Mouse (Mus musculus): ENCODE measurements around the gene Fancc.
"Not testable (repeated sequence)": the region's sequence is repeated elsewhere in the genome, so short reads cannot be mapped to it uniquely, and the experiment has no call there.

Gene Fancc

GRCm38 (mm10) chr13:63353312-63353711, 143.8 kb downstream of the Fancc start:
- DNase-seq (ENCODE audit: low read depth, low spot score): not testable (repeated sequence)

DNA sequence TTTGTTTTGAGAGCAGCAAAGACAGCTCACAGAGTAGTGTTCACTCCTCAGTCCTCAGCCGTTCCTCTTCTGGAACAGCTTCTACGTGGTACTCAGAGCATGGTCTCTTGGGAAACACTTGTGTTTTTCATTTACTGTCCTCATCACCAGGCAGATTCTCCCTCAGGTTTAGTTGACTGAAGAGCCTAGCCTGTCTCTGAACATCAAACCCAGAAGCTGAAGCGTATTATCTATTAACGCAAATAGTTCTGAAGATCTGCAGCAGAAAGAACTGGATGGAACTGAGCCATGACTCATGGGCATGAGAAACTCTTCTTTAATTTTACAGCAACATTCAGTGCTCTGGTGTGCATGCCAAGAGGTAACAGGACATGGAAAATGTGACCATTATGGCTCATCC, 147.0 kb downstream of the Fancc start:
- DNase-seq (ENCODE audit: low read depth, low spot score): no peak

GRCm38 (mm10) chr13:63347639-63348038, 149.4 kb downstream of the Fancc start:
- no peak for DNase-seq (ENCODE audit: low read depth, low spot score)

- no peak for DNase-seq (ENCODE audit: low read depth, low spot score)
These were observed 151.4 kb downstream of the Fancc start for GRCm38 (mm10) chr13:63345476-63346225.

GRCm38 (mm10) chr13:63344481-63344880, 152.6 kb downstream of the Fancc start:
- no peak for DNase-seq (ENCODE audit: low read depth, low spot score)

- no peak for DNase-seq (ENCODE audit: low read depth, low spot score)
These were observed 154.3 kb downstream of the Fancc start for GRCm38 (mm10) chr13:63342781-63343180.

GRCm38 (mm10) chr13:63339946-63340345, 157.1 kb downstream of the Fancc start:
- no peak for DNase-seq (ENCODE audit: low read depth, low spot score)

DNA sequence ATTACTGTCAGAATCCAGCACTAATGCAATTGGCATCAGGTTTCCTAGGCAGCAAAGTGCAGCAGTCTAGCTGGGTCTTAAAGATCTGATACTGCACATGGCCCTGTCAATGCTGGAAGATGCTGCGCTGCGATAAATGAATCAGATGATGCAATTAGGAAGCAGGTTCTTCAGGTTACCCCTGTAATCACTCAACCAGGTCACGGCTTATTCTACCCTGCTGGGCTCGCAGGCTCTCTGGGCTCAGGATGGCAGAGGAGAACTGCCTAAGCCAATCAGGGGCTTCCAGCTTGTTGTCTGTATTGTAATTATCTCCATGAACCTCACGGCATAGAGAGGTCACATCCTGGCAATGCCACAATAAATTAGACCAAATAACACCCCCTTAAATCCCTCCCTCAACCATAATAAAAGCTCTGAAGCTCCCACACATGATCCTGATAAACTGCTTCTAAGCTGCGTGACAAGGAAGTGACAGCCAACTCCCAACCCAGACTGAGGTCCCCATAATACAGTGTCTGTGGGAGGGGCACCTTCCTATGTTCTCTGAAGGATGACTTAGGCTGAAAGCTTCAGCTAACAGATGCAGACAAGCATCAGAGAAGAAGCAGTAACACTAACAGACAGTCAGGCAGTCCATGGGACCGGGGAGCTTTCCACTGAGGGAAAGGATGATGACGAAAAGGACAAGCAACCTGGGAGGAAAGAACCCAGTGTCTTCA, 159.7 kb downstream of the Fancc start:
- no peak for DNase-seq (ENCODE audit: low read depth, low spot score)

DNA sequence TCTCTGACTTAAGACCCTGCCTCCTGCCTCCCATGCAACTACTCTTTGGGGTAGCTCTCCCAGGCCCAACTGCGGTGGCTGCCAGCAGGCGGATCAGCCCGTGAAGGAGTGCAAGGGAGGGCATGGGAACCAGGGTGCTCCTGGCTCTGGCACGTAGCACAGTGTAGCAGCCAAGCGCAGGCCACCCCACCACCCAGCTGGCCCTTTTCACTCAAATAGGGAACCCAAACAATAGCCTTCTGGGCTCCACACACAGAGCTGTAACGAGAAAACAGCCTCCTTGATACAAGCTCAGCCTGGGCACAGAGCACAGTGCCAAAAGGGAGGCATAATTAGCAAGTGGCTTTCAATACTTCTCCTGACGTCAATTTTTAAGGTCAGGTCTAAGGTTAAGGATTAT, 160.7 kb downstream of the Fancc start:
- DNase-seq (ENCODE audit: low read depth, low spot score): no peak

DNA sequence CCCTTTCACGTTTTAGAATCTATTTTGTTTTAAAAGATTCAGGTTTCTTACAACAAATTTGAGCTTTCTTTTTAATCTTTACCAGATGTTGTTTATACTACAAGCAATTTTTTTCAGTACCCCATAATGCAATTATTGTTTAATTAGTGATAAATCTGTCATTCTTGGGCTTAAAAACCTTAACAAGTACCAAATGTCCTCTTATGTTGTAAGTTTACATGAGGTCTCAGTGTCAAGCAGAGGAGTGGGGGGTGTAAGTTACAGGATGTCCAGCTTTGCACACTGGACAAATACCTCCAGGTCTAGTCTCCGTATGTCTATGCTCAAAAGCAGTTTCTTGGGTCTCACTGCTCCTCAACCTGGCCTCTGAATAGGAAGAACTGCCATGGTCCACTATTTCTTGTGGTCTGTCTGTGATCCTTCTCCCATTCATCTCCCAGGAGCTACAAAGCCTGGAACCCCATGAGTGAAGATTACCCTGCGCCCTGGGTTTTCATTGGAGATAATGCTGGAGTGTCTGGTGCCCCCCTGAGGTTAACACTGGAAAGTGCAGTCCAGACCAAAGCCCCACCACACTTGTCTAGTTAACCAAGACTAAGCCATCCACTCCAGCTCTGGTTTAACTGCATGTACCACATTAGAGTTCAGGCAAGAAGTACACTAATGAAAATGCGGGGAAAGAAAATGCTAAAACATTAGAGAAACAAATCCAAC, 161.5 kb downstream of the Fancc start:
- DNase-seq (ENCODE audit: low read depth, low spot score): no peak

GRCm38 (mm10) chr13:63332576-63333300, 164.3 kb downstream of the Fancc start:
- no peak for DNase-seq (ENCODE audit: low read depth, low spot score)

GRCm38 (mm10) chr13:63331379-63331778, 165.7 kb downstream of the Fancc start:
- no peak for DNase-seq (ENCODE audit: low read depth, low spot score)

GRCm38 (mm10) chr13:63330236-63330860, 166.7 kb downstream of the Fancc start:
- DNase-seq (ENCODE audit: low read depth, low spot score): no peak

DNA sequence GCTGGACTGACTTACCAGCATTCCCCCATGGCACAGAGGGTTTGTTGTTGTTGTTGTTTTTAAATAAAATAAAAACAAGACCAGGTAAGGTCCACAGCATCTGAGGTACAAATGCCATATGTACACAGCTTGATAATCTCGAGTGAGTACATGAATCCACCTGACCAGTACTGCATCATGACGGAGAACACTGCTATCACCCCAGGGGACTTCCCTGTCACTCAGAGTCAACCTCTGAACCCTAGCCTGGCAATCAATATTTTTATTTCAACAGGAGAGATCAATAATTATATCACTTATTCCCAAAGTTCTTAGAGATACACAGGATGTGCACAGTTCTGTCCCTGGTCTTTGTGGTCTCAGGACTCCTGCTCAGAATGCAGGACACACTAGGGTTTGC, 171.1 kb downstream of the Fancc start:
- DNase-seq (ENCODE audit: low read depth, low spot score): no peak

- no peak for DNase-seq (ENCODE audit: low read depth, low spot score)
These were observed 171.9 kb downstream of the Fancc start for GRCm38 (mm10) chr13:63324978-63325848.

- no peak for DNase-seq (ENCODE audit: low read depth, low spot score)
These were observed 172.8 kb downstream of the Fancc start for GRCm38 (mm10) chr13:63324311-63324710.

DNA sequence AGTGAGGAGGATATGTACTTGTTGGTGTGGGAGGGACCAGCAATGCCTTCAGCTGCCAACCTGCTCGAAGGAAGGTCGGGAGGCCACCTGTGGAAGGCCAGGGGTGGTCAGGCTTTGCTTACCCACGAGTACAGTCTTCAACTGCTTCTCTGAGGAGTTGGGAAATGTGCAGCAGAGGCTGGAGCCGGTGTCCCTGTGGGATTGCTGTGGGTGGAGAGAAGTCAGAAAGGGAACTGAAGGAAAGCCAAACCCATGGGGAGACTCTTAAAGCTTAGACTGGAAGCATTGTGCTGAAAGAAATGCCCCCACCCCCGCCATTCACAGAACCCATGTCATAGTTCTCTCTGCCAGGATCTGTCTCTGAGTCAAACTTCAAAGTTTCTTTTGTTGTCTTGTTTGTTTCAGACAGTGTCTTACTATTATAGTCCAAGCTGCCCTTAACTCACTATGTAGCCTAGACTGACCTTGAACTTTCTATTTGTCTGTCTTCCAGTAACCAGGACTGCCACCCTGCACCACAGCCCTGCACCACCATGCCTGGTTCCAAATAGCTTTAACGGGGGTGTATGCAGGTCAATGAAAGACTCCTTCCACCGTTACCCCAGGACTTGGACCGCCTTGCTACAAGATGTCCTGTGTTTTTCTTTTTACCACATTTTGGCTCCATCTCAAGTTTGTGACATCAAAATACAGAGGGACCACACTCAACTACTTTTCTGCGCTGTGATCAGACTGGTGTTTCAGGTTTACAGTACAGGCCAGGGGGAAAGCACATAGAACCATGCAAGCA, 173.6 kb downstream of the Fancc start:
- no peak for DNase-seq (ENCODE audit: low read depth, low spot score)

DNA sequence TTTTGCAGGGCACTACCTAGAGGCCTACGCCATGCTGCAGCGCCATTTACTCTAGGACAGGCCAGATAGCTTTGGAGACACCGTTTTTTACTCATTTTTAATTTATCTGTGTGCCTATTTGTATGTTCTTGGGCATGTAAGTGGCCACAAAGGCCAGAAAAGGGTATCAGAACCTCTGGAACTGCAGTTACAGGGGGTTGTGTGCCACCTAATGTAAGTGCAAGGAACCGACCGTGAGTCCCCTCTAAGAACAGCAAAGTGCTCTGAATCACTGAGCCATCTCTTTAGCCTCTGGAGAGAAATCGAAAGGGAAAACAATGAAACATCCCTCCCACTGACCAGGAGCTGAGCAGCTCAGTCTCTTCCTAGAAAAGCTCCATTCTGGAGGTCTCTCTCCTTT, 174.3 kb downstream of the Fancc start:
- DNase-seq (ENCODE audit: low read depth, low spot score): no peak

DNA sequence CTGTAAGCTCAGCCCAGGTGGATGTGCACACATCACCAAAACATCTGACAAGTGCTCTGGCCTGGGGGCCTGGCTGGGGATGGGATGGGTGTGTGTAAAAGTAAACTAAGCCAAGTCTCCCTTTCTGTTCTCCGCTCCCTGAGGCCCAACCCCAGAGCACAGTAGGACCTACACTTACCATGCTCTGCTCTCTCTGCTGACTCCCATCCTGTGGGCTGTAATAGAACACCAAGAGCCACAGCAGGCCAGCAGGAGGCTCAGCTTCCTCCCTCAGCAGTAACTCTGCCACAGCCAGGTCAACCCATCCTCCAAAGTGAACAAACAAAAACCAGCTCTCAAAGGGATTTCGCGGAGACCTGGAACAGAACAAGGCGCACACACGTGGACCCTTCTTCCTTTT, 175.4 kb downstream of the Fancc start:
- DNase-seq (ENCODE audit: low read depth, low spot score): no peak

DNA sequence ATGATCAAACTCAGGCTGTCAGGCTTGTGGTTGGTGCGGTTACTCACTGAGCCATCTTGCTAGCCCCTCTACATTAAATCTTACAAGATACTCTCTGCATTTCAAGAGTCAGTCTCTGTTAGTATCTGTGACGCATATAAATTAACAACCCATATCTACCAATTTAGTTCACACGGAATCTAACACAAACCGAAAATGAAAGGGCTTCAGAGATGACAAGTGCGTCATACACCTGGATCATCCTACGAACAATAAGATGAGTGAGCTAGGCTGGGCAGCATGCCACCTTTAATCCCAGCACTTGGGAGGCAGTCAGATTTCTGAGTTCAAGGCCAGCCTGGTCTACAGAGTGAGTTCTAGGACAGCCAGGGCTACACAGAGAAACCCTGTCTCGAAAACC, 177.3 kb downstream of the Fancc start:
- no peak for DNase-seq (ENCODE audit: low read depth, low spot score)

Measured in WW6 (cell line).